Mouse (Mus musculus) kidney, postnatal 36 days (tissue): ENCODE data around the gene Ptpre.
"Not testable (repeated sequence)": the region's sequence is repeated elsewhere in the genome, so short reads cannot be mapped to it uniquely, and the experiment has no call there.

ENCODE experiments used
- DNase-seq, 2 experiments: peaks; one replicate each; pipeline ENCODE4 v3.0.0; 2021 to 2022; ENCODE audit warnings: mixed read lengths in 2 of 2

The Ptpre gene

DNA sequence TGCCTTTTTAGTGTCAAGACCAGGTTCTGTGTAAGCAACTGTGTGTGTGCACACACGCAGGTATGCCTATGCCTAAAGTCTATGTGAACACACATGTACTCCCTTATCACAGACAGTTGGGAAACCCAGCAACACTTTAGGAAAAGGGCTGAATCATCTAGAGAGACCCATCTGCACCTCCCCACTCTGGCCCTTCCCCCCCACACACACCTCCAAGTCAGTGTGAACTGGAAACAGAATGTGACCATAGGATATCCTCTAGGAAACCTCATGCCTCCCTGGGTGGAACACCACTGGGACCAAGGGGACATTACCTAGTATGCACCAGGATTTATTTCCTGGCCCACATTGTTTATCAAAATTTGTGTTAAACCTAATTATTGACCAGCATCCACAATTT lies 112.0 kb downstream of the Ptpre start:
- no peak for DNase-seq

GRCm38 (mm10) chr7:135650061-135650460 lies 112.8 kb downstream of the Ptpre start:
- DNase-seq = no peak

DNA sequence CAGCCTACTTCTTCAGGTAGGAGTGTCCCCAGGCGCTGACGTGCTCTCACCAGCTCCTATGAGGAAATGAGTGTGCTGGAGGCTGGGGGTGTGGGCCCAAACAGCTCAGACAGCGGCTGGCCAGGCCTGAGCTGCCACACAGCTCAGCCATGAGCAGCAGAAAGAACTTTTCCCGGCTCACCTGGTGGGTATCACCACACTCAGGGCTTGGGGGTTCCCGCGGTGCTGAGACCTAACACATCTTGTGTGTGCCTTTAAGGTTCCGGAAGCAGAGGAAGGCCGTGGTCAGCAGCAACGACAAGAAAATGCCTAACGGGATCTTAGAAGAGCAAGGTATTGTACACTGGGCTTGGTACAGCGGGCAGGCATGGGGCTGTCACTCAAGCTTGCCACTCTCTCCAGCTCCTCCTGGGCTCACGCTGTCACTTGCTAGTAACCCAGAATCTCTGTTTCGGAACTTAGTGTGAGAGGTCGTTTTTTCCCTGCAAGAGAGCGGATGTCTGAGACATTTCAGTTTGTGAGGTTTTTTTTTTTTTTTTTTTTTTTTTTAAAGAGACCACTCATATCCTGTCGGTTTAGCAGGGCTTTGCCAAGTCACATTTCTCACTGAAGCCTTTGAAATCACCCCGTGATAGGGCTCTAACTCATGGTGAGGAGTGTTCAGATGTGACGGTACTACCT lies 114.7 kb downstream of the Ptpre start:
- peak in 1 of 2 experiments; percentile 32 for DNase-seq

DNA sequence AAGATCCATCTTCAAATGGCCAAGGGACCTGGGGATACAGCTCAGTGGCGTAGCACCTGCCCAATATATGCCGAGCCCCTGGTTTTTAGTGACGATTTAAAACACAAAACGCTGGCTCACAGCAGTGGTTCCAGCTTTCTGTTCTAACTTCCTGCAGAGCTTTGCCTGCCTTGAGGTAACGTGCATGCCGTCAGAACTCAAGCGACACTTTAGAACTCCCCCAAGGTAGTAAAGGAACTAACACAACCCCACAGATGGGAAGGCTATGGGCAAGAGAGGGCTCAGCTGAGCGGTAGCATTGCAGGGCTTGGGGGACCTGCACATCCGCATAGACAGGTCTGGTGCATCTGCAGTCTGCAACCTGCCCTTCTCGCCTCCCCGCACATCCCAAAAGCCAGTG lies 115.5 kb downstream of the Ptpre start:
- DNase-seq = no peak

DNA sequence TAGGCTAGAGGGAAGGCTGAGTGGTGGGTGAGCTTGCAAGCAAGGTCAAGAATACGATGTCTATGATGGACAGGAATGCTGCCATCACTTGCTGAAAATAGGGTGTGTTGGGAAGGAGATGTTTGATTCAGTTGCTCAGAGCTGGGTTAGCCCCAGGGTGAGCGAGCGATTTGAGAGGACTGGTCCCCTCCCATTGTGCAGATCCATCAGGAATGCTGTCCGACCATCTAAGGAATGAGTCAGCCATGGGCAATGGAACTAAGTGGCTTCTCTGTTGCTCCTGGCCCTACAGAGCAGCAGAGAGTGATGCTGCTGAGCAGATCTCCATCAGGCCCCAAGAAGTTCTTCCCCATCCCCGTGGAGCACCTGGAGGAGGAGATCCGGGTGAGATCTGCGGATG lies 116.3 kb downstream of the Ptpre start:
- DNase-seq = no peak

DNA sequence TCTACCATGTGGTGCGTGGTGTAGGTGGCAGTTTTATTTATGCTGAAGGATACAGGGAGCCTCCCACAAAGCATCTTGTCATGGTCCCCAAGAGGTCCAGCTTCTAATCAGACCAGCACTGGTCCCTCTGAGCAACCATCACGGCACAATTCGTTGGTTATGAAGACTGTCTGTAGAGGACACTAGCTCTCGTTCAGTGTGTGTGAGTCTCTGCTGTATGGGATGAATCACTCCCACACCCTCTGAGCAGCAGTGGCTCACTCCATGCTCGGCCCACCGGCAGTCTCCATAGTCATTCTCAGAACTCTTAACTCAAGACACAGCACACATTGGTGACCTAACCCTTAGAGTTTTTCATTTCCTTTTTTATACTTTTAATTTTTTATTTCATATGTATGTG lies 117.0 kb downstream of the Ptpre start:
- DNase-seq = no peak

GRCm38 (mm10) chr7:135655113-135655512 lies 117.8 kb downstream of the Ptpre start:
- no peak for DNase-seq

- DNase-seq = no peak
Observed at GRCm38 (mm10) chr7:135658150-135658549, 120.9 kb downstream of the Ptpre start.

GRCm38 (mm10) chr7:135659314-135659935 lies 122.1 kb downstream of the Ptpre start:
- no peak for DNase-seq

DNA sequence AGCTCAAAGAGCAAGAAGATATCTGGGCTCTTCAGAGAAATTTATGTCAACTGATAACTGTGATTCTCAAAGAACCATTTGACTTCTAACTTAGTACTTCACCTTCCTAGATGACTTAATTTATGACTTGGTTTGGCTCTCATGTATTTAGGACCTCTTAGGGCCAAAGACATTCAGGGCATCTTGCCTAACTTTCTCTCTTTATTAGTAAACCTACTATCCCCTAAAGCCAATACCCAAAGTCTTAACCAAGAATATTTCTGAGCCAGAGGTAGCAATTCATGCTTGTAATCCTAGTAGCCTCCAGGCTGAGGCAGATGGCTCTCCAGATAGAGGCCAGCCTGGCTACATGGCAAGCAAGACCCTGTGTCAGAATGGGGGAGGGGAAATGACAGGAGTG lies 123.0 kb downstream of the Ptpre start:
- no peak for DNase-seq

DNA sequence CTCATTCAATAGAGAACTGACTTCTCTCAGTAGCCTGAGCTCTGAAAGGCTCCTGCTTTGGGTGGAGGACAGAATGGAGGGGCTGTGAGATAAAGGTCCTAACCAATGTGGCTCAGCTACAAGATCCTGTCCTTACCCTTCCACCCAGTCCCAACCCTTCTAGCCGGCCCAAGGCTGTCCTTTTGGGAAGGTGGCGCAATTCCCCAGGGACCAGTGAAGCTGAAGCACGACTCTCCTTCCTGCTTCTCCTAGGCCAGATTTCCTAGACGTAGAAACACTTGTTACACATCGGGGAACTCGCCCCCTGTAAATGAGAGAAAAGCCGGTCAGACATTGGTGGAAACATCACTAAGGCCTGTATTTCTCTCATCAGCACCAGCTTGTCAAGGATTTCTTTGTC lies 126.9 kb downstream of the Ptpre start:
- no peak for DNase-seq

GRCm38 (mm10) chr7:135666314-135666713 lies 129.0 kb downstream of the Ptpre start:
- no peak for DNase-seq

- peak; percentile 46 to 78 for DNase-seq
Observed at GRCm38 (mm10) chr7:135668852-135669739, 131.8 kb downstream of the Ptpre start.

GRCm38 (mm10) chr7:135673576-135673975 lies 136.3 kb downstream of the Ptpre start:
- DNase-seq = no peak

- no peak for DNase-seq
Observed at GRCm38 (mm10) chr7:135676722-135677121, 139.4 kb downstream of the Ptpre start.

- peak; percentile 56 to 85 for DNase-seq
Observed at GRCm38 (mm10) chr7:135680334-135680733, 143.1 kb downstream of the Ptpre start.

DNA sequence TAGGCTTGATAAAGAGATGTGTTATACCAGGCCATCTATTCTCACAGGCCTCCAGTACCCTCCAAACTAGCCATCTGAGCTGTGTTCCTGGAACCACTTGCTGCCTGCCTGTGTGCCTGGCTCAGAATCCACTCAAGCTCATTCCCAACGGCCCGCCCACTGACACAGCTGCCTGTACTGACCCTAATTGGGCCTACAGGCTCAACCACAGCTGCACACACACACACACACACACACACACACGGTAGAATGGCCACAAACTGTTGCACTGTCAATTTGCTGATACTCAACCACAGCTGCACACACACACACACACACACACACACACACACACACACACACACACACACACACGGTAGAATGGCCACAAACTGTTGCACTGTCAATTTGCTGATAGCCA lies 146.8 kb downstream of the Ptpre start:
- not testable (repeated sequence) for DNase-seq

- DNase-seq = no peak
Observed at GRCm38 (mm10) chr7:135684938-135685337, 147.7 kb downstream of the Ptpre start.

GRCm38 (mm10) chr7:135689396-135689795 lies 152.1 kb downstream of the Ptpre start:
- no peak for DNase-seq

DNA sequence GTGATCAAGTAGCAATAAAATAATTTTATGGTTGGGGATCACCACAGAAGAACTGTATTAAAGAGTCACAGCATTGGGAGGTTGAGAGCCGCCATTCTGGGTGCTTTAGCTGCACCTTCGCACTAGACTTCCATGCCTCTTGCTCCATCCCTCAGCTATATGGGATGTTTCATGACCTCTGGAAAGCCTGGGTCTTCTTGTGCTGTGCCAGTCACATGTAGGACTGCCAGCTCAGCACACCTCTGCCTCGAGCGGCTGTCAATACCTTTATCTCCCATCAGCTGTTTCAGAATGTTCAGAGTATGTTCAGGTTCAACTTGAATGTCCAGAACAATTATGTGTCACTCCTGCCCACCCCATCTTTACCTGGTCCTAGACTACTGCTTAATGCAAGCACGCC lies 154.7 kb downstream of the Ptpre start:
- no peak for DNase-seq

GRCm38 (mm10) chr7:135694130-135694529 lies 156.8 kb downstream of the Ptpre start:
- DNase-seq = no peak

- DNase-seq = no peak
Observed at GRCm38 (mm10) chr7:135694796-135695195, 157.5 kb downstream of the Ptpre start.

DNA sequence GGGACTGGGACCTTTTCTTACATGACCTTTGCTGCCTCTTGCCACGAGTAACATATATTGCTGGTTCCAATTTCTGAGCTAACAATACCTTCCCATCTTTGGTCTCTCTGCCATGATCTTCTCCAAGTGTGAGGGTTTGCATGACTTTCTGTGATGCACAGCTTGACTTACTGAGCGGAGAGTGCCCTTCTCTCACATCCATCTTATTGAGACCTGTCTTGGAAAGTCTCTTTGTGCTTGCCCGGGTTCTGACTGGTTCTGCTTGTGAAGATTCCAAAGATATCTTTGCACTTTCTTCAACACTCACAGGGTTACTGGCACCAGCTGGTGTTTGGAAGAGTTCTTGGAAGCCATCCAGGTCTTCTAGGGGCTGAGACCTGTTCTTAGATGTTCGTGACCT lies 158.8 kb downstream of the Ptpre start:
- DNase-seq = no peak
